Mouse (Mus musculus) megakaryocyte, adult 5-6 weeks (primary cell): Measurements from ENCODE around the gene Sfxn3. TPM values are rescaled to one million over a fixed set of nuclear protein-coding genes. Genes with fewer than 3 reads are reported as not detected.

Experiments
- total RNA-seq, 2 experiments: library from RNA; stranded (forward) in 1 of 2; stranded (reverse) in 1 of 2; fragments of 153-499, 151-499 nt in 1 of 2; fragments of 221-1000, 200-1000 nt in 1 of 2; gene quantifications; 2 replicates each; pipeline versions ENCODE4 v1.2.3 to v1.2.4; 2015 to 2017

The Sfxn3 gene
- total RNA-seq, 2 experiments from 2014 or later, result 9.4 to 36.9 TPM

Other genes starting within 250 kb of the Sfxn3 start
- 27.8 and 30.1 TPM in 2 replicates for gene Slf2, start 116.4 kb upstream of the Sfxn3 start, total RNA-seq (2015)
- 36.3 and 43.2 TPM in 2 replicates for gene Slf2, start 116.4 kb upstream of the Sfxn3 start, total RNA-seq (2017)
- gene Sema4g, start 58.4 kb upstream of the Sfxn3 start, total RNA-seq (2015), result not detected in 2 replicates
- gene Sema4g, start 58.4 kb upstream of the Sfxn3 start, total RNA-seq (2017), result not detected in 2 replicates
- gene Twnk, start 41.8 kb upstream of the Sfxn3 start, total RNA-seq (2015), result 6.2 and 6.3 TPM in 2 replicates
- 6.5 and 6.8 TPM in 2 replicates for gene Twnk, start 41.8 kb upstream of the Sfxn3 start, total RNA-seq (2017)
- gene Mrpl43, start 41.1 kb upstream of the Sfxn3 start, total RNA-seq (2015), result 35.9 and 47.9 TPM in 2 replicates
- gene Mrpl43, start 41.1 kb upstream of the Sfxn3 start, total RNA-seq (2017), result 25.3 and 29.3 TPM in 2 replicates
- 0.32 and 0.36 TPM in 2 replicates for gene Lzts2, start 33.1 kb upstream of the Sfxn3 start, total RNA-seq (2015)
- 0.37 and 0.51 TPM in 2 replicates for gene Lzts2, start 33.1 kb upstream of the Sfxn3 start, total RNA-seq (2017)
- not detected in 2 replicates for gene Pdzd7, start 1.8 kb upstream of the Sfxn3 start, total RNA-seq (2015)
- not detected in 2 replicates for gene Pdzd7, start 1.8 kb upstream of the Sfxn3 start, total RNA-seq (2017)
- 0.23 TPM in 1 of 2 replicates, not detected in the other for gene Kazald1, start 27.7 kb downstream of the Sfxn3 start, total RNA-seq (2015)
- gene Kazald1, start 27.7 kb downstream of the Sfxn3 start, total RNA-seq (2017), result 0.41 TPM in 1 of 2 replicates, not detected in the other
- not detected in 2 replicates for gene Tlx1, start 103.2 kb downstream of the Sfxn3 start, total RNA-seq (2015)
- not detected in 2 replicates for gene Tlx1, start 103.2 kb downstream of the Sfxn3 start, total RNA-seq (2017)
- not detected in 2 replicates for gene Lbx1, start 188.3 kb downstream of the Sfxn3 start, total RNA-seq (2015)
- not detected in 2 replicates for gene Lbx1, start 188.3 kb downstream of the Sfxn3 start, total RNA-seq (2017)